Mouse (Mus musculus): ENCODE measurements around the gene Ppfibp2. TPM values are rescaled to one million over a fixed set of nuclear protein-coding genes. Genes with fewer than 3 reads are reported as not detected.

The Ppfibp2 gene
- polyA plus RNA-seq, 1 experiment from 2014 or later = 30.6 TPM

DNA sequence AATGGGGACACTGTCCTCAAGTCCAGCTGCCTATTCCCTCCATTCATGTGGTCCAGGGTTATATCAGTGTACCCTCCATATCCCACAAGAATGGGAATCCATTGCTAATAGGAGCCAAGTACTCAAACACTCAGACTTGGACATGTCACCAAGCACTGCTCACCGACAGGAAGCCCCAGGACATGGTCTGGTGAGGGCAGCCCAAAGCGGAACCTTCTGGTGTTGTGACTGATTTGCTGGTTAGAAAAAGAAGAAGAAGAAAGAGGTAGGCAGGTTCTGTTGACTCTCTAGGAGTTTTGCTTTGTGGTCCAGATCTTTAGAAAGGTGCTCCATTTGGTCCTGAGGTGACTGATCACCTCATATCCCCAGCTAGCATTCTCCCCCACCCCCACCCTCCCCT, 161.7 kb downstream of the Ppfibp2 start:
- no peaks in the 10 kb centered on the region for H3K36me3 ChIP-seq (ENCODE audit: inconsistent target)
- no peak overlapping the region for H3K4me3 ChIP-seq (ENCODE audit: inconsistent target)
- WGBS (ENCODE audit: missing documents) = 50% methylated on average over 2 of the region's 2 CpGs
- H3K79me2 ChIP-seq (ENCODE audit: inconsistent target) = no peaks in the 10 kb centered on the region
- no peak overlapping the region for H3K27ac ChIP-seq

DNA sequence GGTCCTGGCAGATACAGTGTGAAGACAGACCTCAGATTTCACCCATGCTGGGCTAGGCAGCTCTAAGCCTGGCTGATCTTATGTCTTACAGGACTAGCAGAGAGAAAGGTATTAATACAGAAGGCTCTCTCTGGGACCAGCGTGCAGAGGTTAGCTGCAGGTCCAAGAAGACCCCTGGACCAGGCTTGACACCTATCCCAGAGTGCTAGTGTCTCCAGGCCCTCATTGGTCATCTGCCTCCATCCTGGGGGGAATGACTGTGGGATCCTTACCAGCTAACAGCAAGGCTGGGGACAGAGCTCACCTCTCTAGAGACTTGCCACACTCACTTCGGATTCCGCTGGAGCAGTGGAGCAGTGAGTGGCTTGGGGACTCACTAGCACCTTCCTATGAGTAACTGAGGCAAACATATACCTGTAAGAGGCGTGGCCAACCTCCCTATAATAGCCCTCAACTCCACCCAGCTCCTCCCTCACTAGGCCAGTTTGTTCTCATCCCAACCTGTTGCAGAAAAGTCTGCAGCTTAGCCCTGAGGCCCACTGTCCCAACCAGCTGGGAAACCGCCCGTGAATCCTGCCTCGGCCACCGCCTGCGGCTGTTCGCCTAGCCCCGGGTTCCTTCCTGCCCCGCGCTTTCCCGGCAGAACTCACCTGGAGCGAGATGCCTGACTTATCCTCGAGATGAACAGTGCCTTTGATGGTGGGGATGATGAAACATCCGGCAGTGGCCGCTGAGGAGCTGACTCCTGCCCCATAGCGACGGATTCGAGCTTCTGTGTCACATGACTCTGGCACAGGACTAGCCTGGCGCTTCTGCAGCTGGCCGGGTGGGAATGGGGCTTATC, 162.5 kb downstream of the Ppfibp2 start, which contains the start of gene Cyb5r2:
Cyb5r2 (minus strand) TSS at position 725 of the 844 bp plus-strand sequence.
- Histone ChIP-seq H3K4me3 (ENCODE audit: inconsistent target) (no peak within 1 kb of the TSS), H3K27ac (no peak within 1 kb of the TSS), H3K36me3 (ENCODE audit: inconsistent target) (no peaks in the 10 kb centered on the region), H3K79me2 (ENCODE audit: inconsistent target) (no peaks in the 10 kb centered on the region)
- WGBS (ENCODE audit: missing documents) = 17% methylated on average over 22 of the region's 23 CpGs

- Histone ChIP-seq H3K36me3 (ENCODE audit: inconsistent target) (no peaks in the 10 kb centered on the region), H3K27ac (no peak overlapping the region), H3K4me3 (ENCODE audit: inconsistent target) (no peak overlapping the region), H3K79me2 (ENCODE audit: inconsistent target) (no peaks in the 10 kb centered on the region)
- 58% methylated on average over 6 of the region's 6 CpGs for whole genome bisulfite sequencing (ENCODE audit: missing documents)
Observed at GRCm38 (mm10) chr7:107770812-107771211, 175.8 kb downstream of the Ppfibp2 start.

GRCm38 (mm10) chr7:107778216-107778615, 183.2 kb downstream of the Ppfibp2 start:
- Histone ChIP-seq H3K36me3 (ENCODE audit: inconsistent target) (no peaks in the 10 kb centered on the region), H3K4me3 (ENCODE audit: inconsistent target) (no peak overlapping the region), H3K27ac (no peak overlapping the region), H3K79me2 (ENCODE audit: inconsistent target) (no peaks in the 10 kb centered on the region)
- 100% methylated on average over 1 of the region's 1 CpGs for WGBS (ENCODE audit: missing documents)

GRCm38 (mm10) chr7:107779611-107780010, 184.6 kb downstream of the Ppfibp2 start:
- no peaks in the 10 kb centered on the region for H3K79me2 ChIP-seq (ENCODE audit: inconsistent target)
- 42% methylated on average over 4 of the region's 4 CpGs for WGBS (ENCODE audit: missing documents)
- H3K4me3 ChIP-seq (ENCODE audit: inconsistent target) = no peak overlapping the region
- H3K27ac ChIP-seq = no peak overlapping the region
- no peaks in the 10 kb centered on the region for H3K36me3 ChIP-seq (ENCODE audit: inconsistent target)

DNA sequence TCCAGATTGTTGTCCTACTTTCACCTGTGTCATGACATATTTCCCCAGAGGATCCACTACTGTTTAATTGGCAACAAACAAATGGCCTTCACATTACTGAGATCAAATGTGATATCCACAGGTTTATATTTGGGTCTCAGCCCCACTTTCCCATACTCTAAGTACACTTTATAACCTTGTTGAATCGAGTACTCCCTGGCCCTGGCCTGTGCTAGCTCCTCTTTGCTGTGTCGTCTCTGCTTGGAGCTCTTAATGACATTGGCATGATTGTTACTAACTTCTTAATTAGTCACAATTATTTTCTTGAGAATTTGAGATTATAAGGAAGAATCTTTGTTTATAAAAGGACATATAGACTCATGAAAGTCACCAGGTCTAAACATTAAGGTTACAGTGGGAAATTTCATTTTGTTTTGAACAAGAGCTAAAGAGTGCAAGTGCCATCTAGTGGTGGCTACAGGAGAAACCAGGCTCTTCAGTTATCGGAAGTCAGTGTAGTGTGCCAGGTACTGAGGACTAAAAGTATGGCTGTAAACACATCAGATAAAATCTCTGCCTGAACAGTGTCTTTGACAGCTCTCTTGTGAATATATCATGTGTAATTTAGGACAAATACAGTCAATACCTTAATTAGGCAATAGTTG, 193.1 kb downstream of the Ppfibp2 start:
- H3K27ac ChIP-seq = no peak overlapping the region
- H3K4me3 ChIP-seq (ENCODE audit: inconsistent target) = no peak overlapping the region
- no peaks in the 10 kb centered on the region for H3K79me2 ChIP-seq (ENCODE audit: inconsistent target)
- H3K36me3 ChIP-seq (ENCODE audit: inconsistent target) = no peaks in the 10 kb centered on the region
- 64% methylated on average over 3 of the region's 3 CpGs for WGBS (ENCODE audit: missing documents)

DNA sequence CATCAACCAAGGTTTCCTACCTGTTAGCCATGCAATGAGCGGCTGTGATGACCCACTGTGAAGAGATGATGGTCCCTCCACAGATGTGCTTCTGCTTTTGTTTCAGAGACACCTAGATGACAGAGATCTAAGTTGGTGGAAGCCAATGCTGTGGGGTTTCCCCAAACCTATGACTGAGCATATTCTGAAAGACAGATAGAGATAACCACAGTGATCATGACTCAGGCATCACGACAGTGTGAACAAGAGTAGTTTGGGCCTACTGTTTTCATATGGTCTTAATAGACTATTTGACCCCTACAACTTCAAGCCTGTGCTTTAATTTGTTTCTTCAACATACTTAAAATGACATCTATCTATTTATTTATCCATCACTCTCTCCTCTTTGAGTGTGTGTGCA, 201.5 kb downstream of the Ppfibp2 start:
- H3K4me3 ChIP-seq (ENCODE audit: inconsistent target) = no peak overlapping the region
- H3K36me3 ChIP-seq (ENCODE audit: inconsistent target) = no peaks in the 10 kb centered on the region
- 79% methylated on average over 2 of the region's 2 CpGs for WGBS (ENCODE audit: missing documents)
- no peaks in the 10 kb centered on the region for H3K79me2 ChIP-seq (ENCODE audit: inconsistent target)
- H3K27ac ChIP-seq = no peak overlapping the region

Other genes starting within 250 kb of the Ppfibp2 start
- gene Syt9, start 224.5 kb upstream of the Ppfibp2 start, polyA plus RNA-seq (2018) = not detected in 3 replicates
- not detected in 3 replicates for gene Olfml1, start 27.8 kb upstream of the Ppfibp2 start, polyA plus RNA-seq (2018)
- gene 5330417H12Rik, start 30.0 kb downstream of the Ppfibp2 start, polyA plus RNA-seq (2018) = not detected in 3 replicates
- gene Cyb5r2, start 162.8 kb downstream of the Ppfibp2 start, polyA plus RNA-seq (2018) = not detected in 3 replicates
- gene Ovch2, start 206.0 kb downstream of the Ppfibp2 start, polyA plus RNA-seq (2018) = not detected in 3 replicates
- gene Olfr467, start 217.1 kb downstream of the Ppfibp2 start, polyA plus RNA-seq (2018) = not detected in 3 replicates
- gene Olfr469, start 230.3 kb downstream of the Ppfibp2 start, polyA plus RNA-seq (2018) = not detected in 3 replicates

Data from macrophage (primary cell).